Mouse (Mus musculus) heart, adult 2 months (tissue): ENCODE data around the gene Kcne2. TPM values are rescaled to one million over a fixed set of nuclear protein-coding genes. Genes with fewer than 3 reads are reported as not detected.

Experiments used
- DNase-seq, 2 experiments: peaks; one replicate each; pipeline ENCODE4 v3.0.0; 2021
- H3K27ac ChIP-seq: fragments of 200-600 bp; 2 replicates; pipeline ENCODE4 v1.8.1; 2022
- H3K27me3 ChIP-seq: fragments of 200-500 bp; 2 replicates; pipeline ENCODE4 v1.6.1; 2012; ENCODE audit warnings: mild to moderate bottlenecking, low read length, inconsistent platforms, mixed read lengths; ENCODE audit not compliant: control insufficient read depth, insufficient read depth
- H3K36me3 ChIP-seq: fragments of 200-500 bp; 2 replicates; pipeline ENCODE4 v1.6.1; 2012; ENCODE audit warnings: low read length, inconsistent platforms; ENCODE audit not compliant: control insufficient read depth, insufficient read depth
- H3K4me1 ChIP-seq: fragments of 200-500 bp; 2 replicates; pipeline ENCODE4 v1.6.1; 2011; ENCODE audit warnings: low read length; ENCODE audit not compliant: control insufficient read depth, insufficient read depth
- H3K4me3 ChIP-seq: fragments of 200-600 bp; 2 replicates; pipeline ENCODE4 v1.8.1; 2022
- H3K79me2 ChIP-seq: fragments of 200-500 bp; replicated peaks from 2 replicates; pipeline ENCODE4 v1.6.1; 2012; ENCODE audit warnings: mild to moderate bottlenecking, inconsistent platforms, low read length, moderate library complexity, mixed read lengths; ENCODE audit not compliant: control insufficient read depth, insufficient read depth
- H3K9ac ChIP-seq: fragments of 200-500 bp; 2 replicates; pipeline ENCODE4 v1.6.1; 2012; ENCODE audit warnings: low read depth, mild to moderate bottlenecking, control low read depth, inconsistent platforms, low read length, mixed read lengths
- CTCF ChIP-seq: fragments of 200-600 bp; IDR thresholded peaks from 2 replicates; pipeline ENCODE4 v1.8.1; 2022; ENCODE audit warnings: antibody characterized with exemption, mild to moderate bottlenecking, moderate library complexity
- EP300 ChIP-seq: fragments of 200-500 bp; IDR thresholded peaks from 2 replicates; pipeline ENCODE4 v1.6.1; 2011; ENCODE audit warnings: low read depth, low read length, control low read depth; ENCODE audit not compliant: insufficient read depth
- POLR2A ChIP-seq: fragments of 200-500 bp; IDR thresholded peaks from 2 replicates; pipeline ENCODE4 v1.6.1; 2011; ENCODE audit warnings: mild to moderate bottlenecking, low read depth, low read length, control low read depth; ENCODE audit not compliant: insufficient read depth
- WGBS: fragments of 180-500 bp; shearing (Covaris S2); methylation state at CpG from one replicate; pipeline ENCODE4 v1.1.7; 2018; 5-methylcytosine and 5-hydroxymethylcytosine counted together
- intact Hi-C: fragments of 180-260 bp; cut with DNase I; formaldehyde crosslinking; loops from one replicate; pipeline ENCODE4 v1.15.1; 2025
- polyA plus RNA-seq: library from polyadenylated mRNA; depleted of rRNA; stranded (reverse); fragments of >200 nt; gene quantifications from 2 replicates; pipeline ENCODE4 v1.2.3, GENCODE M21; 2012
- total RNA-seq, 2 experiments: library from RNA; stranded (reverse); gene quantifications; 2 replicates each; pipeline ENCODE4 v1.2.3; 2021

Gene Kcne2
- total and polyA plus RNA-seq, 3 experiments = not detected

GRCm38 (mm10) chr16:92254316-92254715 is 37.9 kb upstream of the Kcne2 start:
- H3K4me1 ChIP-seq = no peaks in the 10 kb centered on the region
- no peak overlapping the region for H3K9ac ChIP-seq
- H3K27me3 ChIP-seq = no peaks in the 10 kb centered on the region
- intact Hi-C loops = no loop called here
- no peak for DNase-seq
- H3K27ac ChIP-seq = no peak overlapping the region
- H3K36me3 ChIP-seq = no peaks in the 10 kb centered on the region
- H3K79me2 ChIP-seq = no peaks in the 10 kb centered on the region
- 66% methylated on average over 3 of the region's 3 CpGs for WGBS
- no peak overlapping the region for H3K4me3 ChIP-seq
- TF ChIP-seq POLR2A (no peak), CTCF (no peak), EP300 (no peak)

GRCm38 (mm10) chr16:92267861-92268260 is 24.3 kb upstream of the Kcne2 start:
- Histone ChIP-seq H3K27me3 (no peaks in the 10 kb centered on the region), H3K36me3 (no peaks in the 10 kb centered on the region), H3K9ac (no peak overlapping the region), H3K27ac (no peak overlapping the region), H3K4me3 (no peak overlapping the region), H3K79me2 (no peaks in the 10 kb centered on the region), H3K4me1 (no peaks in the 10 kb centered on the region)
- TF ChIP-seq CTCF = no peak
- TF ChIP-seq EP300 = no peak
- no peak for TF ChIP-seq POLR2A
- DNase-seq = no peak
- WGBS = 59% methylated on average over 12 of the region's 12 CpGs
- intact Hi-C loops = no loop called here

DNA sequence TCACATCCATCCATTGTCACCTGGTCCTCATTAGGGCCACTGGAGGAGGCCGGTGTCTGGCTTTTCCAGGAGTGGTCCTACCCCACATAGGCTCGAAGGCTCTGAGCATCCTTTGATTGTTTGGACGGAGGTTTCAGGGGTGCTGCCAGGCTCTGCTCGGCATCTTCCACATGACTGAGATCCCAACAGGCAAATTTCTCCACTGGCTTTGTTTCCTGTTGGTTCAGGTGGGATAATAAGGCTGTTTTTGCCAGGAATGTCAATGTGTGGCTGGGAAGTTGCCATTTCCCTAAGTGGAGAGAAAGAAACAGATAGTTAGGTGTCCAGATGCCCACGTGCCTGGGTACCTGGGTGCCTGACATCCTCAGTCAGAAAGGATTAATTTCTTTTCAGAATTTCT is 17.7 kb upstream of the Kcne2 start:
- intact Hi-C loops = no loop called here
- Histone ChIP-seq H3K36me3 (no peaks in the 10 kb centered on the region), H3K4me1 (no peaks in the 10 kb centered on the region), H3K27me3 (no peaks in the 10 kb centered on the region), H3K9ac (no peak overlapping the region), H3K4me3 (no peak overlapping the region), H3K79me2 (no peaks in the 10 kb centered on the region), H3K27ac (no peak overlapping the region)
- no peak for TF ChIP-seq EP300
- TF ChIP-seq CTCF = no peak
- TF ChIP-seq POLR2A = no peak
- 83% methylated on average over 5 of the region's 5 CpGs for WGBS
- DNase-seq = no peak

DNA sequence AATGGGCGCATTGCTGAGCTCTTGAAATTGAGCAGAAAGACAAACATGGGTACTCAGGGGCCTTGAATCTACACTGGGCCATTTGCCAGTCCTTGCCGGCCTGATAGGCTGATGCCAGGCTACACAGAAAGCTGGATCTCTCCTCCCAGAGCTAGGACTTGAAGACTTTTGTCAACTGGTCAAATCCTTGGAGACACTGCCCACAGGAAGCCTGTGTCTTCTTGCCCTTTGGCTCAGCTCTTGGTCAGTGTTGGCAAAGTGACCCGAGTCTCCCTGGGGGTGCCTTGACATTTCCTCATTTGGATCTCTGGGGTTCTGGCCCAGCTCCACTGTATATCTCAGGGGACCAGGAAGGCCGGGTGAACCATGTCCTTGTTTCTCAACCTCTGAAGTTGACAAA is 16.7 kb upstream of the Kcne2 start:
- TF ChIP-seq EP300 (no peak), POLR2A (no peak), CTCF (no peak)
- no peaks in the 10 kb centered on the region for H3K36me3 ChIP-seq
- no peaks in the 10 kb centered on the region for H3K4me1 ChIP-seq
- no peak overlapping the region for H3K4me3 ChIP-seq
- H3K27ac ChIP-seq = no peak overlapping the region
- H3K27me3 ChIP-seq = no peaks in the 10 kb centered on the region
- no peak overlapping the region for H3K9ac ChIP-seq
- intact Hi-C loops = no loop called here
- H3K79me2 ChIP-seq = no peaks in the 10 kb centered on the region
- 56% methylated on average over 4 of the region's 4 CpGs for WGBS
- DNase-seq = peak in 1 of 2 experiments; percentile 30

GRCm38 (mm10) chr16:92282671-92283070 is 9.5 kb upstream of the Kcne2 start:
- H3K27ac ChIP-seq = no peak overlapping the region
- H3K9ac ChIP-seq = no peak overlapping the region
- no peaks in the 10 kb centered on the region for H3K27me3 ChIP-seq
- TF ChIP-seq CTCF = no peak
- no peak for TF ChIP-seq EP300
- TF ChIP-seq POLR2A = no peak
- WGBS = 72% methylated on average over 5 of the region's 5 CpGs
- H3K36me3 ChIP-seq = no peaks in the 10 kb centered on the region
- no peaks in the 10 kb centered on the region for H3K79me2 ChIP-seq
- no peaks in the 10 kb centered on the region; the same call in 1 of the 2 replicates for H3K4me1 ChIP-seq
- peak in 1 of 2 experiments; percentile 17 for DNase-seq
- no peak overlapping the region for H3K4me3 ChIP-seq
- intact Hi-C loops = no loop called here

DNA sequence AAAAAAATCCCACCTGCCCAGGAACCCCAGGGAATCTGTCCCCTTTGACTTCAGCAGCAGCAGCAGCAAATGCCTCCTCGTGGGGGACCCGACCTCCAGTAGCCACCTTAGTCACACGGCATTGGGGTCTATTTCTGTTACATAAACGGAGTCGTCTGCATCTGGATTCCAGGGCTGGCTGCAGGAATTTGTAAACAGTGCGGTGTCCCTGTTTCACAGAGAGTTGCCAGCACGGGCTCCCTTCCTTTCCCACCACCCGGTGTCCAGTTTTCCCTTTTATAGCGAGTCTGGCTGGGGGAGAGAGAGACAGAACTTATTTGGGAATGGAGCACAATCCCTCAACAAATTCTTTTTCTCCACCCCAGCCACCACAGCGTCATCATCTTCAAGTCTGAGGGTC is 7.1 kb upstream of the Kcne2 start:
- intact Hi-C loops = no loop called here
- no peaks in the 10 kb centered on the region; the same call in 1 of the 2 replicates for H3K27me3 ChIP-seq
- WGBS = 27% methylated on average over 10 of the region's 10 CpGs
- no peak overlapping the region for H3K4me3 ChIP-seq
- H3K36me3 ChIP-seq = no peaks in the 10 kb centered on the region
- no peak overlapping the region for H3K9ac ChIP-seq
- no peaks in the 10 kb centered on the region for H3K79me2 ChIP-seq
- no peak for TF ChIP-seq CTCF
- TF ChIP-seq POLR2A = no peak
- TF ChIP-seq EP300 = no peak
- H3K4me1 ChIP-seq = no peaks in the 10 kb centered on the region; the same call in 1 of the 2 replicates
- H3K27ac ChIP-seq = no peak overlapping the region
- DNase-seq = no peak
